In genomic region chr11:51618894-51619408, GRCm38 (mm10) we compare ENCODE assay signal across 8 mouse cellular contexts. TPM values are rescaled to one million over a fixed set of nuclear protein-coding genes. Genes with fewer than 3 reads are reported as not detected.
DNase-seq lines count a peak whose midpoint lies in the region; ATAC-seq and TF ChIP-seq lines count a peak whose summit lies in the region.

No protein-coding gene starts in this region.

- TF ChIP-seq EP300 in CH12.LX (IDR thresholded peaks at IDR 0.05; ENCODE audit: low read length), result no peak

- peaks cover 27% of the 10 kb centered on the region for H3K36me3 ChIP-seq in heart, embryonic 10.5 days
- peaks cover 28 to 30% of the 10 kb centered on the region in 2 experiments for H3K36me3 ChIP-seq in CH12.LX (replicated peaks in 1 of 2; ENCODE audit: control insufficient read depth in 1 of 2, insufficient read depth in 1 of 2, low read length in 1 of 2)
- peaks cover 30% of the 10 kb centered on the region for H3K36me3 ChIP-seq in forebrain, embryonic 14.5 days (ENCODE audit: control insufficient read depth, insufficient read depth, low read length)
- peaks cover 27% of the 10 kb centered on the region for H3K36me3 ChIP-seq in liver, embryonic 15.5 days (replicated peaks)

- H3K4me2 ChIP-seq in CH12.LX (ENCODE audit: insufficient read depth, low read depth, poor library complexity, severe bottlenecking), result peak overlapping the region; percentile 0; the same call in 1 of the 2 replicates
- H3K4me2 ChIP-seq in forebrain, embryonic 14.5 days (ENCODE audit: low read length), result peak overlapping the region; percentile 64
- H3K4me2 ChIP-seq in liver, embryonic 15.5 days, result peak overlapping the region; percentile 92

- dilution Hi-C loops in CH12.LX (cut with MboI; ENCODE audit: extremely low pct_ligation_motif_present, extremely low pct_unique_long_range_greater_than_20kb, low sequenced_read_pairs), result no loop called here

- 44% methylated on average over 8 of the region's 8 CpGs for WGBS in heart, embryonic 10.5 days
- 60% methylated on average over 8 of the region's 8 CpGs for WGBS in forebrain, embryonic 14.5 days
- WGBS in liver, embryonic 15.5 days (ENCODE audit: insufficient replicate concordance), result 28% methylated on average over 8 of the region's 8 CpGs

- peak; percentile 60 for ATAC-seq in forebrain, embryonic 14.5 days
- peak; percentile 5 for ATAC-seq in liver, embryonic 15.5 days (ENCODE audit: insufficient read depth)

- intact Hi-C loops in left cerebral cortex, postnatal 10 days (cut with DNase I), result loop anchor here (2.0 kb wide), 1 partner anchor 62 kb away; no protein-coding TSS in a partner anchor

- no peak for TF ChIP-seq POLR2A in CH12.LX (IDR thresholded peaks at IDR 0.05; ENCODE audit: low read depth, low read length)

- no peak for TF ChIP-seq CTCF in CH12.LX (conservative IDR thresholded peaks at IDR 0.05 in 1 of 2, IDR thresholded peaks at IDR 0.05 in 1 of 2; ENCODE audit: low read depth in 2 of 2, low read length in 2 of 2)

- peak overlapping the region; percentile 24 for H3K9ac ChIP-seq in CH12.LX (ENCODE audit: insufficient read depth, low read depth)
- peak overlapping the region; percentile 40; the same call in 1 of the 2 replicates for H3K9ac ChIP-seq in forebrain, embryonic 14.5 days (ENCODE audit: low read length)
- peak overlapping the region; percentile 67 for H3K9ac ChIP-seq in liver, embryonic 15.5 days

- in situ Hi-C loops in CH12.LX (cut with MboI; ENCODE audit: low pct_ligation_motif_present, low pct_unique_long_range_greater_than_20kb, low sequenced_read_pairs), result loop anchor here (10.0 kb wide), 1 partner anchor 66 kb away; the partner anchor contains the start of gene 0610009B22Rik

- peak overlapping the region; percentile 91 for H3K4me3 ChIP-seq in heart, embryonic 10.5 days
- H3K4me3 ChIP-seq in CH12.LX (replicated peaks in 1 of 3; ENCODE audit: low read depth in 2 of 3, low read length in 2 of 3, poor library complexity in 1 of 3), result peak overlapping the region; percentile 54 to 93 (median 64)
- H3K4me3 ChIP-seq in forebrain, embryonic 14.5 days (ENCODE audit: low read depth, low read length), result peak overlapping the region; percentile 74
- H3K4me3 ChIP-seq in liver, embryonic 15.5 days (replicated peaks), result peak overlapping the region; percentile 79

- H3K27ac ChIP-seq in heart, embryonic 10.5 days, result peak overlapping the region; percentile 89
- H3K27ac ChIP-seq in CH12.LX (ENCODE audit: insufficient read depth, low read depth), result peak overlapping the region; percentile 26
- H3K27ac ChIP-seq in forebrain, embryonic 14.5 days (ENCODE audit: low read depth, low read length), result no peak overlapping the region
- H3K27ac ChIP-seq in liver, embryonic 15.5 days (replicated peaks), result peak overlapping the region; percentile 53; the same call in 1 of the 2 replicates

- no peak for TF ChIP-seq RAD21 in CH12.LX (IDR thresholded peaks at IDR 0.05; ENCODE audit: low read depth, low read length)

- peaks cover 28% of the 10 kb centered on the region for H3K79me2 ChIP-seq in CH12.LX (replicated peaks; ENCODE audit: control insufficient read depth, extremely low read depth, insufficient read depth, poor library complexity, severe bottlenecking)

- peaks cover 30% of the 10 kb centered on the region for H3K4me1 ChIP-seq in heart, embryonic 10.5 days
- H3K4me1 ChIP-seq in CH12.LX (ENCODE audit: control insufficient read depth in 1 of 2, insufficient read depth in 2 of 2), result peaks cover 16 to 54% of the 10 kb centered on the region in 2 experiments
- H3K4me1 ChIP-seq in forebrain, embryonic 14.5 days (ENCODE audit: control insufficient read depth, insufficient read depth, low read length), result peaks cover 13% of the 10 kb centered on the region
- H3K4me1 ChIP-seq in liver, embryonic 15.5 days (replicated peaks), result peaks cover 65% of the 10 kb centered on the region

- no peaks in the 10 kb centered on the region for H3K9me3 ChIP-seq in heart, embryonic 10.5 days
- H3K9me3 ChIP-seq in CH12.LX (replicated peaks; ENCODE audit: low read length), result no peaks in the 10 kb centered on the region
- H3K9me3 ChIP-seq in forebrain, embryonic 14.5 days (replicated peaks; ENCODE audit: control insufficient read depth, low read length), result no peaks in the 10 kb centered on the region
- H3K9me3 ChIP-seq in liver, embryonic 15.5 days (replicated peaks), result no peaks in the 10 kb centered on the region

- H3K27me3 ChIP-seq in heart, embryonic 10.5 days (ENCODE audit: insufficient read depth, poor library complexity, severe bottlenecking), result no peaks in the 10 kb centered on the region
- no peaks in the 10 kb centered on the region for H3K27me3 ChIP-seq in CH12.LX (replicated peaks)
- no peaks in the 10 kb centered on the region for H3K27me3 ChIP-seq in forebrain, embryonic 14.5 days (replicated peaks; ENCODE audit: control insufficient read depth, insufficient read depth, low read length)
- no peaks in the 10 kb centered on the region for H3K27me3 ChIP-seq in liver, embryonic 15.5 days

- DNase-seq in heart, embryonic 10.5 days (ENCODE audit: low spot score), result no peak
- no peak for DNase-seq in heart, adult 18-20 months
- no peak for DNase-seq in CH12.LX (ENCODE audit: extremely low read depth)
- no peak for DNase-seq in forebrain, embryonic 14.5 days (ENCODE audit: low spot score)
- DNase-seq in retina, postnatal 1 day, result no peak
- DNase-seq in gastrocnemius, adult 18-20 months (ENCODE audit: low spot score), result no peak
- no peak for DNase-seq in left cerebral cortex, postnatal 10 days (ENCODE audit: extremely low spot score in 1 of 2, low spot score in 2 of 2)

TF ChIP-seq in CH12.LX, 34 proteins besides CTCF, POLR2A, EP300 and RAD21:
- TF ChIP-seq MYC (IDR thresholded peaks at IDR 0.05; ENCODE audit: low read depth, low read length), result no peak
- peak; percentile 76 for TF ChIP-seq ZNF384 (IDR thresholded peaks at IDR 0.05; ENCODE audit: low read depth, low read length)
TF ChIP-seq in CH12.LX: peak in this region for 1.

RNA-seq across cellular contexts. Expression of gene Nhp2, which starts 0.6 kb away (rescaled TPM):
- polyA plus RNA-seq in heart, embryonic 10.5 days (2016; fragmentation: Nextera tagmentation; extraction: Ambion mirVana), result 154 and 210 TPM in 2 replicates
- total RNA-seq in heart, adult 18-20 months (2021), result 10 to 100 TPM; 21.8 to 23.6 TPM
- 489 and 641 TPM in 2 replicates for total RNA-seq in CH12.LX (2012; rRNA removed)
- 649 and 722 TPM in 2 replicates for total RNA-seq in CH12.LX (2014; rRNA removed)
- polyA plus RNA-seq in CH12.LX (2012; ENCODE audit: insufficient read length, low read depth), result 847 and 914 TPM in 2 replicates
- polyA plus RNA-seq in forebrain, embryonic 14.5 days (2014; fragmentation: Nextera tagmentation; extraction: Ambion mirVana), result 114 and 150 TPM in 2 replicates
- polyA plus RNA-seq in liver, embryonic 15.5 days (2015; fragmentation: Nextera tagmentation; extraction: Ambion mirVana), result 92.3 and 95.6 TPM in 2 replicates
- 10 to 100 TPM; 24.2 to 28.1 TPM for total RNA-seq in gastrocnemius, adult 18-20 months (2021)
- total RNA-seq in left cerebral cortex, postnatal 10 days (2021), result 10 to 100 TPM; 51.1 to 51.4 TPM

RNA-seq across cellular contexts. Expression of gene Hnrnpab, which starts 12.3 kb away (rescaled TPM):
- 341 and 617 TPM in 2 replicates for polyA plus RNA-seq in heart, embryonic 10.5 days (2016; fragmentation: Nextera tagmentation; extraction: Ambion mirVana)
- total RNA-seq in heart, adult 18-20 months (2021), result 100 to 1,000 TPM; 132 to 133 TPM
- total RNA-seq in CH12.LX (2012; rRNA removed) (893 and 1,222 TPM in 2 replicates), CH12.LX (2014; rRNA removed) (1,100 and 1,160 TPM in 2 replicates)
- polyA plus RNA-seq in CH12.LX (2012; ENCODE audit: insufficient read length, low read depth), result 2,181 and 2,430 TPM in 2 replicates
- polyA plus RNA-seq in forebrain, embryonic 14.5 days (2014; fragmentation: Nextera tagmentation; extraction: Ambion mirVana), result 545 and 644 TPM in 2 replicates
- polyA plus RNA-seq in liver, embryonic 15.5 days (2015; fragmentation: Nextera tagmentation; extraction: Ambion mirVana), result 171 and 173 TPM in 2 replicates
- 100 to 1,000 TPM; 103 to 109 TPM for total RNA-seq in gastrocnemius, adult 18-20 months (2021)
- 100 to 1,000 TPM; 182 to 186 TPM for total RNA-seq in left cerebral cortex, postnatal 10 days (2021)

RNA-seq across cellular contexts. Expression of gene Rmnd5b, which starts 16.7 kb away (rescaled TPM):
- 34.3 and 37.9 TPM in 2 replicates for polyA plus RNA-seq in heart, embryonic 10.5 days (2016; fragmentation: Nextera tagmentation; extraction: Ambion mirVana)
- 10 to 100 TPM; 15.7 to 16.4 TPM for total RNA-seq in heart, adult 18-20 months (2021)
- total RNA-seq in CH12.LX (2012; rRNA removed) (46.6 and 46.7 TPM in 2 replicates), CH12.LX (2014; rRNA removed) (39.0 and 41.1 TPM in 2 replicates)
- polyA plus RNA-seq in CH12.LX (2012; ENCODE audit: insufficient read length, low read depth), result 59.5 and 60.2 TPM in 2 replicates
- polyA plus RNA-seq in forebrain, embryonic 14.5 days (2014; fragmentation: Nextera tagmentation; extraction: Ambion mirVana), result 77.0 and 86.4 TPM in 2 replicates
- 20.0 and 21.1 TPM in 2 replicates for polyA plus RNA-seq in liver, embryonic 15.5 days (2015; fragmentation: Nextera tagmentation; extraction: Ambion mirVana)
- total RNA-seq in gastrocnemius, adult 18-20 months (2021), result 10 to 100 TPM; 10.7 to 12.7 TPM
- total RNA-seq in left cerebral cortex, postnatal 10 days (2021), result 10 to 100 TPM; 46.6 to 49.8 TPM

RNA-seq across cellular contexts. Expression of gene N4bp3, which starts 31.7 kb away (rescaled TPM):
- 6.9 and 12.0 TPM in 2 replicates for polyA plus RNA-seq in heart, embryonic 10.5 days (2016; fragmentation: Nextera tagmentation; extraction: Ambion mirVana)
- 10 to 100 TPM in 1 of 2 experiments, 1 to 10 TPM in 1; 9.4 to 11.4 TPM for total RNA-seq in heart, adult 18-20 months (2021)
- total RNA-seq in CH12.LX (2012; rRNA removed) (19.7 and 21.2 TPM in 2 replicates), CH12.LX (2014; rRNA removed) (17.8 and 19.1 TPM in 2 replicates)
- 22.1 and 25.4 TPM in 2 replicates for polyA plus RNA-seq in CH12.LX (2012; ENCODE audit: insufficient read length, low read depth)
- polyA plus RNA-seq in forebrain, embryonic 14.5 days (2014; fragmentation: Nextera tagmentation; extraction: Ambion mirVana), result 6.6 and 9.9 TPM in 2 replicates
- 2.9 TPM in 2 replicates for polyA plus RNA-seq in liver, embryonic 15.5 days (2015; fragmentation: Nextera tagmentation; extraction: Ambion mirVana)
- total RNA-seq in gastrocnemius, adult 18-20 months (2021), result 1 to 10 TPM; 2.0 to 2.6 TPM
- 10 to 100 TPM; 12.8 to 14.0 TPM for total RNA-seq in left cerebral cortex, postnatal 10 days (2021)

RNA-seq across cellular contexts. Expression of gene D930048N14Rik, which starts 31.8 kb away (rescaled TPM):
- 0.78 and 1.6 TPM in 2 replicates for polyA plus RNA-seq in heart, embryonic 10.5 days (2016; fragmentation: Nextera tagmentation; extraction: Ambion mirVana)
- total RNA-seq in heart, adult 18-20 months (2021), result under 1 TPM; 0.37 to 0.54 TPM
- total RNA-seq in CH12.LX (2012; rRNA removed) (1.3 and 1.5 TPM in 2 replicates), CH12.LX (2014; rRNA removed) (0.32 and 0.38 TPM in 2 replicates)
- 0.78 and 0.81 TPM in 2 replicates for polyA plus RNA-seq in CH12.LX (2012; ENCODE audit: insufficient read length, low read depth)
- 0.44 and 0.61 TPM in 2 replicates for polyA plus RNA-seq in forebrain, embryonic 14.5 days (2014; fragmentation: Nextera tagmentation; extraction: Ambion mirVana)
- polyA plus RNA-seq in liver, embryonic 15.5 days (2015; fragmentation: Nextera tagmentation; extraction: Ambion mirVana), result 0.36 and 0.60 TPM in 2 replicates
- total RNA-seq in gastrocnemius, adult 18-20 months (2021), result under 1 TPM; 0.09 to 0.14 TPM
- under 1 TPM; 0.86 to 0.97 TPM for total RNA-seq in left cerebral cortex, postnatal 10 days (2021)

Comparison
In these comparisons a context has a peak if more than half of its experiments do, and no peak if none do; other contexts are left out.
1. H3K4me2 ChIP-seq: peak in every context shown above with its lines; median percentile 92 in liver, embryonic 15.5 days; 64 in forebrain, embryonic 14.5 days; 0 in CH12.LX.
2. RNA of gene Nhp2, which starts 0.6 kb away (total RNA-seq): 489 to 722 TPM in CH12.LX; 51.1 to 51.4 TPM in left cerebral cortex, postnatal 10 days, 24.2 to 28.1 TPM in gastrocnemius, adult 18-20 months and 21.8 to 23.6 TPM in heart, adult 18-20 months; every median in the first group is over 4 times any median in the second.
3. RNA of gene Hnrnpab, which starts 12.3 kb away (total RNA-seq): 893 to 1,222 TPM in CH12.LX; 182 to 186 TPM in left cerebral cortex, postnatal 10 days, 132 to 133 TPM in heart, adult 18-20 months and 103 to 109 TPM in gastrocnemius, adult 18-20 months; every median in the first group is over 4 times any median in the second.
4. Peak in every context shown above with its lines, with median percentiles within 50 percentile points of each other: H3K4me3 ChIP-seq and H3K9ac ChIP-seq.